Mouse (Mus musculus) CD4-positive helper T cell, adult 2 months (primary cell): ENCODE results near the gene Kdm1a.

Experiments
- DNase-seq: peaks from one replicate; pipeline ENCODE4 v3.0.0-alpha.2; 2012; ENCODE audit warnings: low read depth, missing footprints, low spot score

The Kdm1a gene

DNA sequence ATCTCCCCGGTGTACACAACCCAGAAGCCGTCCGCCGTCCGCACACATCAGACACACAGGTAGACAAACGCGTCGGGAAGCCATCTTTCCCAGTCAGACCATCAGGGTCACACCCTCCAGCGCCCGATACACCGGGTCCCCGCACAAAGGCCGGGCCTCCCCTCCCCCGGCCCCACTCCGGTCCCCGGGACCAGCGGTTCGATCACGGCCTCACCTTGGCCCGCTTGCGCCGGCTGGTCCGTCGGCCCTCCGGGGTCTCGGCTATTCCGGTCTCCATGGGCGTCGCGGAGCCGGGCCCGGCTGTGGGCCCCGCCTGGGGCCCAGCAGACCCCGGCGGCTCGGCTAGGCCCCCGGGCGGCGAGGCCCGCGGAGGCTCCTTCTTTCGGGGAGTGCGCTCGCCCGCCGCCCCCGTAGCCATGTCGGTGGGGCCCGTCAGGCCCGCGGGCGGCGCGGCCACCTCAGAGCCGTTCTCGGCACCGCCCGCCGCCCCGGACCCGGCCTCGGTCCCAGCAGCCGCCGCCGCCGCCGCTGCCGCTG, 437 bp downstream of the Kdm1a start:
- peak; percentile 68 for DNase-seq

DNA sequence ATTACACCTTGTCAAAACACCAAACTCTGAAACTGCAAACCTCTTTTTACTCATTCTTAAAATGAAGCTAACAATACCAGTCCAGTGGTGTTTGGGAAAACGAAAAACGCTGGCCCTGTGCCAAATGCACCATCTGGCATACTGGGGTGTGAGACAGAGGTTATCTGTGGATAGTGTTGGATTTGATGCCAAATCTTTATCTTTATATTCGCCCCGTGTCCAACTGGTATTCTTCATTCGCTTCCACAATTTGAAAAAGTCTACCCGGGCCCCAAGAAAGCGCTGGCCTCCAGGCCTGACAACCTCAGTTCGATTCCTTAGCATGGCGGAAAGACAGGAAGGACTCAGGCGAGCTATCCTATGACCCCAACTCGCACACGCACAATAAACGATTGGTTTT, 1.0 kb downstream of the Kdm1a start:
- peak; percentile 32 for DNase-seq

DNA sequence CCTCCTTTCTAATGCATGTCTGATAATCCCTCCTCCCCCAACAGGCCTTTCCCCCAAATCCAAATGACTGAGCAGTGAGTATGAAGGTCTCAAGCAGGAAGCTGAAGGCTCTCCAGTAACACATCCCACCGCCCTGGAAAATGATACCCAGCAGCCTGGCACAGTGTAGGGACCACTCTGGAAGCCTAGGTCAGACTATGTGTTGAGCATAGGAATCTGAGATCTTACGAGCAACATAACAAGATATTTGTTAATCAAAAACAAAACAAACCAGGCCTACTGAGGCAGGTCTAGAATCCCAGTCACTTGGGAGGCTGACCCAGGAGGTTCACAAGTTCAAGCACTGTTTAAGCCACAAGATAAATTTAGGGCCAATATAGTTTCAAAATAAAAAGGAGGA, 2.0 kb downstream of the Kdm1a start:
- DNase-seq, result no peak

DNA sequence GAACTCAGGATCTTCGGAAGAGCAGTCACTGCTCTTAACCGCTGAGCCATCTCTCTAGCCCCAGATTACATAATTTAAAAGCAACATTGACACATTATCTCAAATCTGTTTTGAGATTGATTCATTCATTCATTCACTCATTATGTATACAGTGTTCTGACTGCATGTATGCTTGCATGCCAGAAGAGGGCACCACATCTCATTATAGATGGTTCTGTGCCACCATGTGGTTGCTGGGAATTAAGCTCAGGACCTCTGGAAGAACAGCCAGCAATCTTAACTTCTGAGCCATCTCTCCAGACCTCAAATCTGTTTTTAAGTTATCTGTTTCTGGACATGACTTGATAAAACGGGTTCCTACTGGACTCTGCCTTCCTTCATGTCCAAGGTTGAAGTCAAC, 2.7 kb downstream of the Kdm1a start:
- DNase-seq, result peak; percentile 13

DNA sequence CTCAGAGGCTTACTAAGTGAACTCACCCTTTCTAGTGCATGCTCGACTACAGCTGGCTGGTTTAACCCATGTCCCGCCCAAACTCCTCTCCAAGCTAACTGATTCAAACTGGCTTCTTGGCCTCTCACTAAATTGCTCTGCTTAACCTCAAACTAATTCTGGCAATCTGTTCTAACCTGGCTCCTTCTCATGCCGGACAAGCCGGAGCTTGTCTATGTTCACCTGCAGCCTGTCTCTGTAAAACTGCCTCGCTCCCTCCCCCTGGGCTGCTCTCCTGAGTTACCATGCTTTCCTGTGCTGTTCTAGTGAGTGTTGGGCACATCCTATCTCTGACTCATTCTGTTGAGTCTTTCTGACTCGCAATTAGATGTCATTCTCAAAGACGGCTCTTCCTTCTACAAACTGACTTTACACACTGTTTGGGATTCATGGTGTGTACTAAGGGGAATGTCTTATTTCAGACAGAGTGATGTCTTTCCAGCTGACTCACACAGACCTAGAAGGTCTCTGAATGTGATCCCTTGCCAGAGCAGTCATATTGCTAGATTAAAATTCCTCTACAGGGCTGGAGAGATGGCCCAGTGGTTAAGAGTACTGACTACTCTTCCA, 4.2 kb downstream of the Kdm1a start:
- DNase-seq, result no peak

DNA sequence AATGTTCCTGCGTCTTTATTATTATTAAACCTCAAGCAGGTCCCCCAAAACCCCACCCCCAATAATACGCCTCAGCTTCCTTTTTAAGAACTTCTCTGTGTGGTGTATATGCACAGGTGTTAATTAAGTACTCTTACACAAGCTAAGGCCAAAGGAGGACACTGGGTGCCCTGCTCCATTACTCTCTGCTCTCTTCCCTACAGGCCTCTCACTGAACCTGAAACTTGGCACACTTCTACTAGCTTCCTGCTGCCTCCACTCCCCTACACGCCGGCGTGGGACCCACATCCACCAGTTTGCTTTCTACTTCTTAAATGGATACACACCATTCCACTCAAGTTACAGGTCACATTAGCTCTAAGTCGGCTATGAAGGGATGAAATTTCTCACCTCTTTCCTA, 7.3 kb downstream of the Kdm1a start:
- DNase-seq, result no peak

DNA sequence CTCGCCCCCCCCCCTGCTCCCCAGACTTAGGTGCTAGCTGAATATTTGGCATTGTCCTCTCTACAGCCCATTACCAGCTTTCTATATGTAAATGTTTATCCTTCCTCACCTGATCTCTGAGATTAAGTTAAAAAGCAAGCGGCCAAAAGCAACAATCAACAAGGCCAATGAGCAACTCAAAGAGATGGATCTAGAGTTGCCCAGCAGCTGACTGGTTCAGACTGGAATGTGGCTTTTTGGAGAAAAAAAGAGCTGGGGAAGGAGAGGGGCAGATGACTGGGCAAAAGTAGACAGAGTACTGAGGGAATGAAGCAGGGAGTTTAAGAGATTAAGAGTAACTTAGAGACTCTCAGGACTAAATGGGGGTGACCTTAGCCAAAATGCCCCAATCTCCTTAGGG, 8.5 kb downstream of the Kdm1a start:
- DNase-seq, result no peak

DNA sequence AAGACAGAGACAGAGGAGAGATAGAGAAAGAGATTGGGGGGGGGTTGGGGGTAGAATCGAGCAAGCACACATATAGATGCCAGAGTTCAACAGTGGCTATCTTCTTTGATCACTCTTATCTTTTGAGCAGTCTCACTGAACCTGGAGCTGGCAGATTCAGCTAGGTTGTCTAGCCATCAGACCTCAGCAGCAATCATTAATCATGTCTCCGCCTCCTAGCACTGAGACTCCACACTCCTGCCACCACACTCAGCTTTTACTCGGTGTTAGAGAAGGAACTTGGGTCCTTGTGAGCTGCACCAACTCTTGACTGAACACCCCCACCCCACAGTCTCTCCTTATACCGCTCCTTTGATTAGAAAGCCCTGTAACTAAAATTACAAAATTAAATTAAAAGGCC, 10.4 kb downstream of the Kdm1a start:
- no peak for DNase-seq

DNA sequence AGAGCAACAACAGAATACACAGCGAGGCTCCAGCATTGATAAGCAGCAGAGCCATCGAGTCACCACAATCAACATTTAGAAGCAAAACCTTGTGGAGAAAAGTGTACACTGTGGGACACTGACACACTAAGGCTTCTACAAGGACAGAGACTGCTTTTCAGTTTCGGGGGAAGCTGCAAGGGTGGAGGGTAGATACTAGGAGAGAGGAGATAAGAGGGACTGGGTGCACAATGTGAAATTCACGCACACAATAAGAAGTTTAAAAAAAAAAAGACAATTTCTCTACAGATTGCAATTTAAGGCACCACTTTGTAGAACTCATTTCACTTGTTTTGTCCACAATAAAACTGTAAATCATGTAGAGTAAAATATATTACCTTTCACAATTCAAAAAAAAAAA, 14.5 kb downstream of the Kdm1a start:
- DNase-seq, result no peak

DNA sequence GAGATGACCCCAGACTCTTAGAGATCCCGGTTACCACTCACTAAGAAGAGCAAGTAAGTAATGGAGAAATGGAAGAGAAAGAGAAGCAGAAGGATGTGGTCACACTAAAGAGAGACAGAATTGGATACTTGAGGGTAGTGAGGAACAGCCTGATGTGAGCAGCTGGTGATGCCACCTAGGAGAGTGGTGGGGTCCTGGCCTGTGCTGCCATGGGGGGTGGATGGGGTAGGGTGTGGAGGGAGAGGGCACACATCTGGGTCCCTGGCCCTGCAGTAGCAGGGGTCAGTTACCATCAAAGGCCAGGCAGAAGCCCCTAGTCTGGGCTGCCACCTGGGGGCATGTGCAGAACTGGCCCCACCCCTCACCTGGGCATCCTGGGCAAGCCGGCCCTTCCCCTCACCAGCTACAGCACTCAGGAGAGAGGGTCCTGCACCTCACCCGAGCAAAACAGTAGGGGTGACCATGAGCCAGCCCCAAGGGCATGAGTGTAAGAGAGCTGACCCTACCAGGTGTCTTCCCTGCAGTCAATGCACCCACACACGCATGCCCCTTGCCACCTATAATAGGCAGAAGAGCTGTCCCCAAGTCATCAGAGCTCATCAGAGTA, 15.2 kb downstream of the Kdm1a start:
- no peak for DNase-seq

DNA sequence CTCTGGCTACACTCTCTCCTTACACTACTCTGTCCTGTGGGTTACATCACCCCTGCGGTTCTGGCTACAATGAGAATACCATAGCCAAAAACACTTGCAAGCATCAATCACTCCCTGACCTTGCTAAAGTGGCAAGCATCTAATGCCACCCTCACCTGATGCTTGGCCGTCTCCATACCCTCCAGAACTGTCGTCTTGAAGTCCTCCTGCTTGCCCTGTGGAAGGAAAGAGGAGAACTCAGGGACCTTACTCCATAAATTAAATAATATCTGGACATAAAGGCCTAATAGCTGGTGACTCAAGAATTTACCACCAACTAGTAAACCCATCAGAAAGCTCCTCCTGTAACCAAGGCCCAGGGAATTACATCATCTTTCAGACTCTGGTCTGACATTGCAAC, 20.6 kb downstream of the Kdm1a start:
- DNase-seq, result no peak

DNA sequence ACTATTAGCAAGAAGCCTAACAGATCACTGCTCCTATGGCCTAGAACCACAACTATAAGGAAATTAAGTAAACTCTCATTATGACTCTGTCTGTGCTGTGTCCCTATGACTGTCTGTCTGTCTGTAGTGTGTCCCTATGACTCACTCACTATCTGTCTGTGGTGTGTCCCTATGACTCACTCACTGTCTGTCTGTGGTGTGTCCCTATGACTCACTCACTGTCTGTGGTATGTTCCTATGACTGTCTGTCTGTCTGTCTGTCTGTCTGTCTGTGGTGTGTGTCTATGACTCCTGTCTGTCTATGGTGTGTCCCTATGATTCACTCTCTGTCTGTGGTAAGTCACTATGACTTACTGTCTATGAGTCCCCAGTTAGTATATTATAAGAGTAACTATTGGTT, 32.5 kb downstream of the Kdm1a start:
- peak; percentile 80 for DNase-seq

DNA sequence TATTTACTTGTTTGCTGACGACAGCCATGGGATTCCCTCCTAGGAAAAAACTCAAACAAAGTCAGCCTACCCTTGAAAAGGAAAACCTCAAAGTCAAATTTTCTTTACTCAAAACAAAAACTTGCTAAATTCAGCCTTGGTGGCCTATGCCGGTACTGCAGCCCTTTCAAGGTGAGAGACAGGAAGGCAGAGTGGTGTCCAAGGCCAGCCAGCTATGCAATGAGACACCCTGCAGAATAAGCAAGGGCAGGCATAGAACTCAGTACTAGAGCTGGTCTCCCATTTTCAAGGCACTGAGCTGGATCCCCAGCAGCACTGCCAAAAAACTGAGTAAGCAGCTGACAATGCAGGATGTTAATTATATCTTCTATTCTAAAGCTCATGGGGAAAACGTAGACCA, 33.9 kb downstream of the Kdm1a start:
- DNase-seq, result peak; percentile 20

DNA sequence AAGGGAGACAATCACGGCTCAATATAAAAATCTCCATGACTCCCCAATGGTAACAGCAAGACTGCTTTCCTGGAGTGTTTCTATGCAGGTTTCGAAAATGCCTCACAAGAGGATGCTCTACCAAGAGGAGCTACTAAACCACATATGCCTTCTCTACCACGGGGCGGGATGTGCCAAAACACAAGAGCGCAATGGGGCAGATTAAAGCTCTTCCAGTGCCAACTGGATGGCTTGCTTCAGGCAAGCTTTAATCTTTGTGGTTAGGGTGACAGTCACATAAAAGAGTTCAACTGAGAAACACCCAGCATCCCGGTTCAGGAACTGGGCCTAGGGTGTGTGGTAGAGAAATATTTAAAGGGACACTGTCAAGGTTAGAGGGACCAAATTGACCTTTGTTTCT, 39.8 kb downstream of the Kdm1a start:
- no peak for DNase-seq

DNA sequence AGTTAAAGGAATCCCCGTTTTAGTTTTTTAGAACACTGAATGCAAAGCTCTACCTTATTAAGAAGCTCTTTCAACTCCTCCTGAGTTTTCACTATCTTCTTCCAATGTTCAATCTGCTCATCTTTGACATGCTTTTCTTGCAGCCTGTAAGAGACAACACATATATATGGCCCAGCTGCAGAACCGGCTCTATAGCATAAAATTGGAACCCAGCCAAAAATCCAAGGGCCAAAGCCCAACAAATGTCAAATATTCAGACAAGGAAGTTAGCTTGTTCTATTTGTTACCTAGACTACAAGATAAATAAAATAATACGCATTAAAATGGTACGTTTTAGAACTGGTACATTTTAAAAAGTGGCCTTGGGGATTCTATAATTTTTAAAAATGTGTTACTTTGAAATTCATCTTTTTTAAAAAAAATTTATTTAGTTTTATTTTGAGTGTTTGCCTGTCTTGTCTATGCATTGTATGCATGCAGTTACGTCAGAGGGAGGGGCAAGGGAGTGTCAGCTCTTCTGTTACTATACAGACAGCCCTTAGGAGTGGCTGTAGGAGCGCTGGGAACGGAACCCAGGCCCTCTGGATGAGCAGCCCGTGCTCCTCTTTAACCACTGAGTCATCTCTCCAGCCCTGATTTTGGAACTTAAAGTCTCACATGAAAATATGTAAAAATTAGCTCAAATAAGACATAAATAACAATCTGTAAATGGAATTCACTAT, 42.1 kb downstream of the Kdm1a start:
- no peak for DNase-seq

DNA sequence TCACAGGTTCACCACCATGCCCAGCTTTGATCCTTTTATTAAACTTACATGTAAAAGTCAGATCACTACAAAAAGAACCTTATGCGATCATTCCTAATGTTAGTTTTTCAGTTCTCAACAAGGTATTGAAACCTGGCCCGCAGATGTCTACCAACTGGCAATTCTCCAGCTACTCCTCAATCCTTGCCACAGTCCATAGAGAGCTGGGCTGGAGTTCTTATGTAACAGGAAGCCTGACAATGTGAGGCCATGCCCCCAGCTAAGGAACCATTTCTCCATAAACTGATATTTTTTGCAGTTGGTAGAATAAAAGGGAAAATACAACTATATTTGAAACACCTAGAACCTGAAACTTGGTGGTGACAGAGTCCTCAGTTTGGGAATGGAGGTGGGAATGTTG, 42.8 kb downstream of the Kdm1a start:
- no peak for DNase-seq

DNA sequence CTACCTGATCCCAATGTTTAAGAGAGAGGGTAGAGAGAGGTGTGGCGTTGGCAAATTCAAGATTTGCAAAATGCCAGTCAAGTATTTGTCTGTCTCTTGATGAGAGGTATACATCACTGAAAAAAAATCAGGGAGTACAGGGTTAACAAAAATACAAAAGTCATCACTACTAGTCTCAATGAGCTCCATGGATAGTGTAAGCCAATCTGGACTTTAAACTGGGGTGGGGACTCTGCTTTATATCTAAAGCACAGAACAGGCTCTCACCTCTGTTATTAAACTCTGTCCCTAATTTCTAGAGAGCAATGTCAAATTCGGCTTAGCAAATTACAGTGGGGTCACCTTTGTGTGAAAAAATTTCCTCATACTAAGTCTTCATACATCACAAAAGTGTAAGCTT, 44.9 kb downstream of the Kdm1a start:
- DNase-seq, result no peak

DNA sequence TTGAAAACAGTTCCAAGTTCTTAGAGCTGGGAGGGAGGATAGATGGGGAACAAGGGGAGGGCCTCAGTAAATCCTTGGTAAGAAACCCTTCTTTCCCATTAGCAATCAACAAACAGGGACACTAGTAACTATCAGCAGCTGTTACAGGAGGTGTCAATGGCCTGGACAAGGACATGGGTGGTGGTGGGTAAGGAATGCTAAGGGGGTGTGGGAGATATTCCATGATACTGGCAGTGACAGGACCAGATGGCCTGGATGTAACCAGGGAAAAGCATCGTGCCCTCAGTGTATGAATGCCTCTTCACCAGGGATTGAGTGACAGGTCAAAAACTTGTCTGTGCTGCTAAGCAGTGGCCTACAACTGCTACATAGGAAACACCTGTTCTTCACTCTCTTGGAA, 49.4 kb downstream of the Kdm1a start:
- no peak for DNase-seq

DNA sequence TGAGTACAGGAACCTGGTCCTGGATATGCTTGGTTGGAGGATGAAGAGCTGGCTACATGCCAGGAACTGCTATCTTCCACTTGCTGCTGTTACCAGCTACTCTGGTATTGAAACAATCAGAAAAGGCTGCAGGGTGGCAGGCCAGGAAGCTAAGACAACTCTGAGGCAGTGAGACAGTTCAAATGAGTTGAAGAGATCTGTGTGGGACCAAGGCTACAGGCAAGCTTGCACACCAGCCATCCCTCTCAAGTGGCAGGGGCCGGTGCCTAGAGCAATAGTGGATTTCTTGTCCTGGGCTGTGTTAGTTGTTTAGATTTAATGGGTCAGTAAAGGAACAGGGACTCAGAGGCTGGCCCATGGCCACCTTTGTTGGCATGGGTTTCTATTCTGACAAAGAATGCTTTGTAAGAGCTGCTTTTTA, 54.1 kb downstream of the Kdm1a start:
- no peak for DNase-seq

DNA sequence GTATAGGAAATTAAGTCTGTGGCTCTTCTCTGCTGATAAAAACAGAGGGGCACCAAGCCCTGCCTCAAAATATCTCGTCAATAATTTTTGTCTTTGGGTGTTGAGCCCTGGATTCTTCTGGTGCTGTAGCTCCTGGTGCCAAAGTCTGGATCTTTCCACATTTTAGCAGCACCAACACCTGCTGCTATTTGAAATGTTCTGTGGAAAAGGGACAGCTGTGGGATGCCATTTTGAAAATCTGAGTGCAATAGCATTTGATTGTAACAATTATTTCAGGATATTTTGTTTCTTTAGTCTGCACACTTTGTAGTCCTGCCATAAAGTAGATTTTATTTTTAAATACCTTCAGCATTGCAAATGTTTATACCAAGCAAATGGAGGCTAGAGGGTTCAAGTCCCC, 54.8 kb downstream of the Kdm1a start:
- DNase-seq, result no peak

DNA sequence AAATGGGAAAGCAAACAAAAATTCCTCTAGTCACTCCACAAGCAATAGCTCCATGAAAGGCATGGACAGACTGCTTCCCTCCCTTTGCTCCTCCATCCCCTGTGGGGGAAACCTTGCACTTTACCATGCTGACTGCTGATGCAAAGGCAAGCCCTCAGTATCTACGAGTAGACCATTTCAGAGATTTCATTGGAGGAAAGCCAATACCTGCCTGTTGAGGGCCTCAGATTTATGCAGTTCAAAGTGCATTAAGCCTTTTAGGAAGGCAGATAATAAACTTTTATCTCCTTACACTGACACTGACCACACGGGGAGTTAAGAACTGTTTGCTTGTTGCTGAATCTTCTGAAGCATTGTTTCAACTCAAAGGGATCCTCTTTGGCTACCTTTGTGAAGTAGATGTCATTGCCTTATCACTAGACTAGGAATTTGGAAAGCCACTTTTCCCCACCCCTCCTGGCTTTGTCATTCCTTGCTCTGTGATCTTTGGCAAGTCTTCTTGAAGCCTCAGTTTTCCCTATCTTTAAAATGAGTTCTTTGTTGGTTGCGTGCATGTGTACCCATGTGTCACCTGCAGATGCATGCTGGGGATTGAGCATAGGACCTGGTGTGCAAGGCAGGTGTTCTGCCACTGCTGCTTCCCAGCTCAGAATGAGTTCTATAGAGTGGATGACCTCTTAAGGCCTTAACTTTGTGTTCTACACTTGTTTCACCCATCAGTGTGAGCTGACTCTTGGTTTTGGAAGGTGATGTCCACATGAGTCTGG, 56.1 kb downstream of the Kdm1a start:
- DNase-seq, result no peak

DNA sequence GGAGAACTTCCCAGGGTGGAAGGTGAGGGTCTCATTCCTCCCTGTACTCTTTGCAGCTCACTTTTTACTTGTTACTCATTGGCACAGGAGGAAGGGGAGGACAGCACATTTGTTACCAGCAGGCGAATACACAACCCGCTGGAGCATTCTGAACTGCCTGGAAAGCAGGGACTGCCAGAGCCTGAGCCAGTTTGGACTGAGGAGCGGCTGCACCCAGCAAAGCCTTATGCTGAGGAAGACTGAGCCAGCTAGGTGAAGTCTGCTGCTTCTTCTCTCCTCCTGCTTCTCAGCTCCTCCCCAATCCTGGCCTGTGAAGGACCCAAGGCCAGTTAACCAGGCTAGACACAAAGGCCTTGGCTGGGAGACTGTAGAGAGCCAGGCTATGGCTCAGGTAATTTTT, 57.4 kb downstream of the Kdm1a start:
- DNase-seq, result no peak
